Mouse (Mus musculus) v-Abl transformed pro-B cells (cell line): ENCODE results near the gene Rasd2.

Source experiments
- in situ Hi-C, 2 experiments: fragments of 400-800 bp; cut with MboI; formaldehyde crosslinking; loops; one replicate each; pipeline ENCODE4 v1.15.1; 2025; ENCODE audit not compliant: unreplicated experiment in 2 of 2

Gene Rasd2

DNA sequence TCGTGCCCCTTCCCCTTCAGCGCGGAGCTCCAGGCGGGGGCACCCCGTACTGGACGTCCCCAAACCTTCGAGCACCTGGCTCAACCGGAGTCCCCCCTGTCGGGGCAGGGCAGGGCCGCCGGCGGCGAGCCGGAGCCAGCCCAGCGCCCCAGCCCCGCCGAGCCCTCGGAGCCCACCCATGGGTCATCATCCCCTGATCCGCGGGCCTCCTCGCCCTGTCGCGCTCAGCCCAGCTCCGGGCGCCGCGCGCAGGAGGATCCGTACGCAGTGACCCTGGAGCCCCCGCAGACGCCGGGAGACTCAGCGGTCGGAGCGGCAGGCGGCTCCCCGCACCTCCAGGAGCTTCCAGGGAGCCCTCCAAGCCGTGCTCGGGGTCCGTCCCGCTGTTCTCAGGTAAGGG is at the start of gene Rasd2:
Rasd2 (plus strand) TSS at position 259 of the 400 bp plus-strand sequence.
- in situ Hi-C loops, result no loop called here

DNA sequence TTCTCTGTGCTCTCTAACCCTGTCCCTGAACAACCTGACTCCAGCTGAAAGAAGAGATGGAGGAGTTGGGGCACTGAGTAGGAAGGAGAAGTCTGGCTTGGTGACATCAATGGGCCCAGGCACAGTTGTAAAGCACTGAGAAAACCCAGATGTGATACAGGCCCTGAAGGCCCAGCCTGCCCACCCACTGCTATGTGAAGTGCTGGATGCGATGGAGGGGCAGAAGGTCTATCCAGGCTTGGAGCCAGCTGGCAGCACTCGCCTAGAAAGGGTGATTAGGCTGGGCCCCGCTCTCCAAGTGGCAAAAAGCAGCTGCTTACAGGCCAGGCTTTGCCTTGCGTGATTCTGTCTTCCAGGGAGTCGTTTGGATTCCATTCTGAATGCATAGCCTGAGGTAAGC is 44.4 kb upstream of the Rasd2 start:
- in situ Hi-C loops, result no loop called here

DNA sequence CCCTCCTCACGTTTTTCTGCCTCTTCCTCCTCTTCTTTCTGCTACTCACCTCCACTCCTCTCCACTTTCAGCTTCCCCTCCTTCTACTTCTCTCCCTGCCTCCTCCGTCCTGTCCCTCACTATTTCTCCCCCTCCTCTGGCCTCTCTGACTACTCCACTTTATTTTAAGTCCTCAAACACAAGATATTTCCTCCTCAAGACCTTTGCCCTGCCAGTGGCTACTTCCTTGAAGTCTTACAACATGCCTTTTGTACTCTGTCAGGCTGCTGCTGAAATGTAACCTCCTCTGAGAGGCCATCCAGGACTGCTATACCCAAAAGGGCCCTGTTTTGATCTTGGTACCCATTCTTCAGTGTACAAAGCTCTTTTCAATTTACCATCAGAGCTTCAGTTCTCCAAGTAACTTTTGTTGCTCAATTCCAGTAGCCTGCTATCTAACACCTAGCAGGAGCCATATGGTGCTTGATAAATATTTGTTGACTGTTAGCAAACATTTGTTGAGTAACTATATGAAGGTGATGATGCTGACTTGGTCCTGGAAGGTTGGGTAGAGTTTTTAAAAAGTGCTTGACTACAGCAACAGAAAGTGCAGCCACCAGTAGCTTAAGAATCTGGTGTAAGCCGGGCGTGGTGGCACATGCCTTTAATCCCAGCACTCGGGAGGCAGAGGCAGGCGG is 41.6 kb upstream of the Rasd2 start:
- in situ Hi-C loops, result no loop called here

- in situ Hi-C loops, result no loop called here
Measured at GRCm38 (mm10) chr8:75193022-75193421, 20.7 kb upstream of the Rasd2 start.

GRCm38 (mm10) chr8:75194473-75195071 is 19.2 kb upstream of the Rasd2 start:
- in situ Hi-C loops, result no loop called here

GRCm38 (mm10) chr8:75197170-75197569 is 16.6 kb upstream of the Rasd2 start:
- in situ Hi-C loops, result no loop called here

- in situ Hi-C loops, result no loop called here
Measured at GRCm38 (mm10) chr8:75197862-75198261, 15.9 kb upstream of the Rasd2 start.

DNA sequence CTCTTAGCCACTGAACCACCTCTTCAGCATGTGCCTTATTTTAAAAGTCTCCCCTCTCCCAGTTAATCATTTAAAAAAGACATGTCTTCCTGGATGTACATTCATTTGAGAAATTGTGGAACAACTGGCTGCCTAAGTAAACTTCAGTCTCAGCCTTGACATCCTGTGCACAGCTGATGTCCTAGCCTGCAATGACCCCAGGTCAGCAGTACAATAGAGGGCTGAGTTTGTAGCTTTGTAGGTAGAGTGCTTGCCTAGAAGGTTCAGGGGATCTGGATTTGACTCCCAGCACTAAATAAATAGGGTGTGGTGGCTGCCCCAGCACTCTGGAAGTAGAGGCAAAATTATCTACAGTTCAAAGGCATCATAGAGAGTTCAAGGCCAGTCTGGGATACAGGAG is 15.4 kb upstream of the Rasd2 start:
- in situ Hi-C loops, result no loop called here

DNA sequence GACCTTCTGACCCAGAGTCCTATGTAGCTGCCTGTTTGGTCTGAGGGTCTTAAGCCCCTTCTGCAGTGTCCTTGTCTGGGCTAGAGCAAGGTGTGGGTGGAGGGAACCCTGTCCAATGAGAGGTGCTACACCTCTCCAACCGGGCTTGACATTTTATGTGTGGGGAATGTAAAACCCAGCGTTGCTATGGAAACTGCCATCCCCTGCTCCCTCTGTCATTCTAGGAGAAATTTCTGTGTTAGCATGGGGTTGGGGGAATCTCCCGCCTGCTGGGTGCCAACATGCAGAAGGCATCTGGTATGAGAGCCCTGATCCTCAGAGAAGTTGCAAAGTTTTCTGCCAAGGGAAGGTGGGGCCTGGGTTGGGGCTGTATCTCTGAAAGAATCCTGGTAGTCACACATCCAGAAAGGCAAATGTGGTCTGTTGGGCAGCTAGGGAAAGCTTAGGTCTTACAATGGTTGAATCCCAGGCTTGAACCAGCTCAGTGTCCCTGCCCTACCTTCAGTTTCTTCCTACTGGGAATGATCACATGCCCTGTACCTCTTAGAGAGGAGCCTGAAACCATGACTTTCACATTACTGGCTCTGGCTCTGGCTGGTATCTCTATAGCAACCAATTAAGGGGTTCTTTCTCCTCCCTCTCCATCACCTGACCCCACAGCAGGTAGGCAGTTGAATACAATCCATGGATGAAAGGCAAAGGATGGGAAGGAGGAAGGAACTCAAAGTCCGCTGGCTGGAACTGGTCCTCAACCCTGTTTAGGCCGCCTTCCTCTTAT is 14.6 kb upstream of the Rasd2 start:
- in situ Hi-C loops, result no loop called here

GRCm38 (mm10) chr8:75199914-75200313 is 13.8 kb upstream of the Rasd2 start:
- in situ Hi-C loops, result loop anchor here in 1 of 2 experiments (5.0 kb wide), 1 partner anchor 48 kb away; no protein-coding TSS in a partner anchor

GRCm38 (mm10) chr8:75202041-75202656 is 11.6 kb upstream of the Rasd2 start:
- in situ Hi-C loops, result loop anchor here in 1 of 2 experiments (5.0 kb wide), 1 partner anchor 50 kb away; no protein-coding TSS in a partner anchor

DNA sequence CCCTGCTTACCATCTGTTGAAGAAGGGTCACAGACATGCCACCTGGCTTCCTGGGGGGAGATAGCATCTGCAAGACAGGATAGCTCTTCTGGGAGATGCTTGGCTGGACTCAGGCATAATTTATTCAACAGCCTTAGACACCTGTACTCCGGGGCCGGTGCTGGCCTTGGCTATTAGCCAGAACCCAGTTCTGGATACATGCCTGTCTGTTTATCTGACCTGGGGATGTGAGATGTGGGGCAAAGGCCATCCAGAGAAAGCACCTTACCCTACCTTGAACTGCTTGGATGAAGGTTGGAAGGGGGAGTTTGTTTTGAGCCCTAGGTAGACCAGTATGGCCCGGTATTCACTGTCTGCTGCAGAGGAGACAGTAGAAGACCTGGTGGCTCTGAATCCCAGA is 10.8 kb upstream of the Rasd2 start:
- in situ Hi-C loops, result loop anchor here in 1 of 2 experiments (5.0 kb wide), 1 partner anchor 51 kb away; no protein-coding TSS in a partner anchor

- in situ Hi-C loops, result loop anchor here in 1 of 2 experiments (5.0 kb wide), 1 partner anchor 51 kb away; no protein-coding TSS in a partner anchor
Measured at GRCm38 (mm10) chr8:75203420-75203819, 10.3 kb upstream of the Rasd2 start.

- in situ Hi-C loops, result loop anchor here in 1 of 2 experiments (5.0 kb wide), 1 partner anchor 52 kb away; no protein-coding TSS in a partner anchor
Measured at GRCm38 (mm10) chr8:75204190-75204868, 9.4 kb upstream of the Rasd2 start.

GRCm38 (mm10) chr8:75211461-75211860 is 2.3 kb upstream of the Rasd2 start:
- in situ Hi-C loops, result no loop called here

GRCm38 (mm10) chr8:75212631-75213306 is 975 bp upstream of the Rasd2 start:
- in situ Hi-C loops, result no loop called here

GRCm38 (mm10) chr8:75213307-75213651 is 465 bp upstream of the Rasd2 start:
- in situ Hi-C loops, result no loop called here

DNA sequence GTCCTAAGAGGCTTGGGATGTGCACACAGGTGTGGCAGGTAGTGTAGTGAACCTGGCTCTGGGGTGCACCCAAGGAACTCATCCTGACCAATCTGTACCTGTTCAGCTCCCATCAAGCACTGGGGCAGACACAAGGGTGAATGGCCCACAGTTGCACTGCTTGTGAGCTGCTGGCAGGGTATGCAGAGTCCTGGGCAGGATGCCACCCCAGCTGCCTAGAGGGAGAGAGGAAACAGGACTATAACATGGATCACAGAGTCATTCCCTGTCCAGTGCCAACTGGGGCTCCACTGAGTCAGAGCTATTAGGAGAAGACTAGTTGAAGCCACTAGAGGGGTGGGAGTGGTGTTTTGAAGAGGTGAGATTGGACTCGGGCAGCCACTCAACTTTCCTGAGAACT is 1.3 kb downstream of the Rasd2 start:
- in situ Hi-C loops, result loop anchor here (5.0 kb wide), 2 partner anchors 83 to 143 kb away; no protein-coding TSS in a partner anchor

GRCm38 (mm10) chr8:75215931-75216330 is 2.2 kb downstream of the Rasd2 start:
- in situ Hi-C loops, result loop anchor here (5.0 kb wide), 2 partner anchors 84 to 144 kb away; no protein-coding TSS in a partner anchor

DNA sequence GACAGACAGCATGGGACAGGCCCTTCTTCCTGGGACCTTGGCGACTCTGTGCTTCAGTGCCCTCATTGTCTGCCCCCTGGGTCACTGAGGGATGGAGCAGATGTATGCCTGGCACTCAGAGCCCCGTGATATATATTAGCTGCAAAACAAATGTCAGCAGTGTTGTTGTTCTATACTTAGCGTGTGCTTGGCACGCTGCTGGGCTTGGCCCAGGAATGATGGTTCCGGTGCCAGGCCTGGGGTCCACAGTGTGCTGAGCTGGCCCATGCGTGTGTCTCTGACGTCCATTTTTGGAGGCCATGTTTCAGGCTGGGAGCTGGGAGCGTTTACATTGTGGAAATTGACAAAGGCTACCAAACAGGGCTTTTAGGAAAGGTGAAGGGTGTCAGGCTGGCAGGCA is 3.1 kb downstream of the Rasd2 start:
- in situ Hi-C loops, result loop anchor here (5.0 kb wide), 2 partner anchors 85 to 145 kb away; no protein-coding TSS in a partner anchor
